Mouse (Mus musculus): ENCODE measurements at regions not wholly inside any gene's neighbourhood (a gene's known extent, or its start where the extent isn't known, plus 50 kb on each side); places are given as distances from the start of the nearest gene placed in this dataset.

DNA sequence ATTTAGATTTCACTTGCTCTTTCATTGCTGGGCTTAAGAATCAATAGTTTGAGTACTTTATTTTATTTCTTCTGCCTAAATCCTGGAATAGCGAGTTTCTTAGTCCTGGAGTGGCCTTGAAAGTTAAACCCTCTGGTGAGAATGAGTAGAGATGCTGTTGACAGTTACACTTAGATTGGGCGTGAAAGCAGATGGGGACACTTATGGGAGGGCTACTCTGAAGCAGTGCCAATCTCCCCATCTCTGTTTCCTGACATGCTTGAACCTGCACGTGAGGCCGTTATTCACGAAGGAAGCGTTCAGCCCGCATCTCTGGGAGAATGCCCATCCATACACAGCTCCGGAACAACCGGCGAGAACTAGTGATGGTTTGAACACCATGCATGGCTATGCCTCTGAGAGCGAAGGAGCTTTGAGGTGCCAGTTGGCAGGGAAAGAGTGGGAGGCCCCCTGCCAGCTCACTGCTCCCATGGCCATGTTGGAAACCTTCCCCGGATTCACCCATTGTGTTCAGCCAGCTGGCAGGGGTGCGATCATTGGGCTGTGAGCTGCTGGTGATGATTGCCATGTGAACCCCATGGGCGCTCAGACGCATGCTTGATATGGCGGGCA is 792.2 kb upstream of the Got2 start:
- POLR2A ChIA-PET, result interaction anchor here in 1 of 4 experiments (0.6 kb wide), 1 partner anchor 454 kb away, joined by 5 read pairs; no protein-coding TSS in a partner anchor
- CTCF ChIA-PET, result interaction anchor here in 1 of 4 experiments (0.8 kb wide), 1 partner anchor 104 kb away, joined by 4 read pairs; no protein-coding TSS in a partner anchor

- CTCF ChIA-PET, result no interaction called here
- POLR2A ChIA-PET, result interaction anchor here in 1 of 4 experiments (0.7 kb wide), 1 partner anchor 51 kb away, joined by 6 read pairs; no protein-coding TSS in a partner anchor
These were observed 791.2 kb upstream of the Got2 start for GRCm38 (mm10) chr8:96679510-96679909.

DNA sequence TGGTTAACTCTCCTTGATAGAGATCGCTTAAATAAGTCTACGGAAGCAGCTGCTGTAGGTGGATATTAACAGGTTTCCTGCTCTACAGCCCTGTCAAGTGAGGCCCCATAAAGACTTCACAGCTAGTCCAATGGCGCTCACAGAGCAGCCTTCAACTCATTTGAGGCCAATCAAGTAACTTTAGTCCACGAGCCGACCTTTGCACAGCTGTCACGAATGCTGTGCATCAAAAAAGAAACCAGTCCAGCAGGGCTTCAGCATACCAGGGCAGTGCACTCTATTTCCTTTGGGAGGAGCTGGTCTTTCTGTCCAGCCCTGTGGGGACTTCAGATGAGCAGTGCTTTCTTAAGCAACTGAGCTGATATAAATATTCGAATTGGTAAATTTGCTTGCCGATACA is 786.4 kb upstream of the Got2 start:
- POLR2A ChIA-PET, result no interaction called here
- CTCF ChIA-PET, result no interaction called here

- CTCF ChIA-PET, result no interaction called here
These were observed 768.3 kb upstream of the Got2 start for GRCm38 (mm10) chr8:96656495-96657279.

DNA sequence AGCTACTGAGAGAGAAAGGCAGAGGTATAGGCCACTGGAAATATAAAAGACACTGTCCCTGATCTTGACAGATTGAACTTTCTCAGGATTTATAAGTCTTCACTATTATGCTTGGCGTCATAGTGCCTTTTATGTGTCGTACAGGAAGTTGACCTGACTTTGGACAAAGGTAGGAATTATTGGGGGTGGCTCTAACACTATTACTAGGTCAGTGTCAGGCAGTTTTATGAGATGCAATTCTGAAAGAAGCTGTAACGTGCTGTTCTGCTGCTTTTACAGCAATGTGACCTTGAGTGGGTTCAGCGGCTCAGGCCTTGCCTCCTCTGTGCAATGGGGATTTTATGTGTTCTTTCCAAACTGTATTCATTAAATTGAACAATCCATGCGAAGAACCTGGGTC is 759.4 kb upstream of the Got2 start:
- ChIA-PET CTCF (no interaction called here), POLR2A (no interaction called here)

More at GRCm38 (mm10) chr8:96656495-96657279, 768.3 kb upstream of the Got2 start:
- POLR2A ChIA-PET, result no interaction called here

Data from embryonic stem cell, embryonic (primary cell).